Comparison of ENCODE assay signal across 8 mouse cellular contexts in the genomic region with DNA sequence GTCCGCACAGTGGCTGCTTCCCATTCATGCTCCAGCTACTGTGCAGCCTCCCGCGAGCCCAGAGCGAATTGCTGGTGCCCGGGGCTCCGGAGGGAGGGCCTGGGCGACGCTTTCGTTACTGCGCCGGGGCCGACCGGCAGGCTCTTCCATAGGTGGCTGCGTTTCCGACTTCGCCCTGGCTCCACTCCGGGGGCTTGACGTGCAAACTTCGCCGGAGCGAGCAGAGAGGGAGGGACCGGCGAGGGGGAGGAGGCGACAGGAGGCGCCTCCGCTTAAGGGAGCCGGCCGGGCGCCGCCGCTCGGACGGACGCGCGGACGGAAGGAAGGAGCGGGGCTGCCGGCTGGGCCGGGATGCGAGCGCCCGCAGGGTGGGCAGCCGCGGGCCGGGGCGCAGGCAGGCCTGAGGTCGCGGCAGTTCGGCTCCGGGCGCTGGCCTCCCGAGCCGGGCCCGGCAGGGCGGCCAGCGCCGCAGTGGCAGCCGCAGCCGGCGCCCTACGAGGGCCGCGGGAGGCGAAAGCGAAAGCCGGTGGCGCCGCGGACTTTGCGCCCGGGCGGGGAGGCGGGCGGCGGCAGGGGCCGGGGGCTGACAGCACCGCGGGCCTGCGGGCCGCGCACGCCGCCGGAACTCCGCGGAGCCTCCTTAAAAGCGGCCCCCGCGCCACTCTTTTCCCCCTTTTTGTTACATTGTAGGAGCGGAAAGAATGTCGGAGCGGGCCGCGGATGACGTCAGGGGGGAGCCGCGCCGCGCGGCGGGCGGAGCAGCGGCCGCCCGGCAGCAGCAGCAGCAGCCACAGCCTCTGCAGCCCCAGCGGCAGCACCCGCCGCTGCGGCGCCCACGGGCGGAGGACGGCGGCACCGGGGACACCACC. TPM values are rescaled to one million over a fixed set of nuclear protein-coding genes. Genes with fewer than 3 reads are reported as not detected.
DNase-seq lines count a peak whose midpoint lies in the region; ATAC-seq lines count a peak whose summit lies in the region.

No protein-coding gene starts in this region.

- peak; percentile 84 for DNase-seq in R1 (ENCODE audit: low read depth, low spot score)
- peak; percentile 78 to 84 for DNase-seq in cerebellum, postnatal 14 days
- peak; percentile 66 to 76 for DNase-seq in frontal cortex, postnatal 14 days (ENCODE audit: low spot score in 2 of 2)
- DNase-seq in layer of hippocampus, postnatal 25 days (ENCODE audit: extremely low spot score in 1 of 2, low spot score in 1 of 2): peak; percentile 72 to 79
- peak; percentile 88 for DNase-seq in lung, postnatal 14 days
- DNase-seq in ovary, postnatal 36 days (ENCODE audit: low spot score): peak; percentile 87
- DNase-seq in thymus, postnatal 14 days: peak; percentile 89

- peak overlapping the region; percentile 98 for H3K9ac ChIP-seq in hindbrain, embryonic 13.5 days

- H3K27ac ChIP-seq in hindbrain, embryonic 13.5 days: peak overlapping the region; percentile 99

- no peaks in the 10 kb centered on the region for H3K27me3 ChIP-seq in hindbrain, embryonic 13.5 days

- peaks cover 22% of the 10 kb centered on the region for H3K4me1 ChIP-seq in hindbrain, embryonic 13.5 days (replicated peaks)

- peak overlapping the region; percentile 82 for H3K4me2 ChIP-seq in hindbrain, embryonic 13.5 days

- H3K4me3 ChIP-seq in hindbrain, embryonic 13.5 days: peak overlapping the region; percentile 84

- no peaks in the 10 kb centered on the region for H3K9me3 ChIP-seq in hindbrain, embryonic 13.5 days

- under 1% methylated on average over 108 of the region's 116 CpGs for WGBS in hindbrain, embryonic 13.5 days

- ATAC-seq in hindbrain, embryonic 13.5 days (ENCODE audit: low FRiP score): peak; percentile 92

- H3K36me3 ChIP-seq in hindbrain, embryonic 13.5 days: 0 out of 2 replicates have a peak, but pooled peaks cover 3% of the 10 kb centered on the region

RNA-seq across cellular contexts. Expression of gene Thoc7, which starts 51.0 kb away (rescaled TPM):
- polyA plus RNA-seq in hindbrain, embryonic 13.5 days (2015; fragmentation: Nextera tagmentation; extraction: Ambion mirVana): 204 and 211 TPM in 2 replicates
- total RNA-seq in layer of hippocampus, postnatal 25 days (2021): 100 to 1,000 TPM; 103 to 107 TPM

RNA-seq across cellular contexts. Expression of gene Atxn7, which starts 51.4 kb away (rescaled TPM):
- polyA plus RNA-seq in hindbrain, embryonic 13.5 days (2015; fragmentation: Nextera tagmentation; extraction: Ambion mirVana): 3.1 and 4.2 TPM in 2 replicates
- total RNA-seq in layer of hippocampus, postnatal 25 days (2021): 10 to 100 TPM; 22.1 to 29.4 TPM

Comparison
In these comparisons a context has a peak if more than half of its experiments do, and no peak if none do; other contexts are left out.
1. Peak in every context shown above with its lines: DNase-seq, ATAC-seq, H3K4me3 ChIP-seq and H3K27ac ChIP-seq.